Mouse (Mus musculus) heart, postnatal 0 days (tissue): ENCODE measurements at regions not wholly inside any gene's neighbourhood (a gene's known extent, or its start where the extent isn't known, plus 50 kb on each side); places are given as distances from the start of the nearest gene placed in this dataset.

Source experiments
- CTCF ChIP-seq: IDR thresholded peaks from 2 replicates; pipeline ENCODE4 v1.5.1; 2016; ENCODE audit warnings: antibody characterized with exemption, control low read depth, low read depth
- EP300 ChIP-seq: IDR thresholded peaks from 2 replicates; pipeline ENCODE4 v1.6.1; 2016; ENCODE audit warnings: antibody characterized with exemption, low read depth

DNA sequence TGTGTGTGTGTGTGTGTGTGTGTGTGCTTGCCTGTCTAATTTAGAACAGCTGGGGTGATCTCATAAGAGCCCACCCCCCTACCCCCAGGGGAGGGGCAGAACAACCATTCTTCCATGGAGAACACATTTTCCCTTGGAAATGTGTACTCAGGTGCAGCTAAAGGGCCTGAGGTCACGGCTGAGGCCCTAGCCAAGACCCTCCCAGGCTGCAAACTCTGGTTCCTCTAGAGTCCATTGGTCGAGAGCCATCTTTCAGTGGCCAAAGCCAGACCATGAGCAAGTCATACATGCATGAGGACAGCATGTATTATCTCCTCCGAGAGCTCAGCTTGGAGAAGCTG lies 154.9 kb upstream of the Tnp1 start:
- TF ChIP-seq CTCF (no peak), EP300 (no peak)
